Mouse (Mus musculus) naive thymus-derived CD4-positive, alpha-beta T cell, adult 2 months (primary cell): Measurements from ENCODE around the gene Rfx5.

Experiments
- DNase-seq: peaks from one replicate; pipeline ENCODE4 v3.0.0-alpha.2; 2011; ENCODE audit warnings: low read depth

Gene Rfx5

DNA sequence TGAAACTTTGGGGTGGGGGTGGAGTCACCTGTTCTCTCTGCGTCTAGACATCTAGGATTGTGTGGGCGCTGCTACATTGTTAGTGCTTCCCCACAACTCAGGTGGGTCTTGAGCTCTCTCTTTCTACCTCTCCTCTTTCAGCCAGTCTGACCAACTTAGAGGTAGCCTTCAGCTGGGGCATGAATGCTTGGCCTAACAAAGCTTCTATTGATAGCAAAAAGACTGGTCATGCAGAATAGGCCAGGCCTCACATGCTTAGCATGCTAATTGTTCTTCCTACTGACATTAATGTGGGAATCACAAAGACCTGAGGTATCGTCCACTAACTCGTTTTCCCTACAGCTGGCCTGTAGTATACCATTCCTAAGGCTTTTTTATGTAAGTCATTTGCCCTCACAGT lies 48.7 kb downstream of the Rfx5 start:
- DNase-seq: no peak

DNA sequence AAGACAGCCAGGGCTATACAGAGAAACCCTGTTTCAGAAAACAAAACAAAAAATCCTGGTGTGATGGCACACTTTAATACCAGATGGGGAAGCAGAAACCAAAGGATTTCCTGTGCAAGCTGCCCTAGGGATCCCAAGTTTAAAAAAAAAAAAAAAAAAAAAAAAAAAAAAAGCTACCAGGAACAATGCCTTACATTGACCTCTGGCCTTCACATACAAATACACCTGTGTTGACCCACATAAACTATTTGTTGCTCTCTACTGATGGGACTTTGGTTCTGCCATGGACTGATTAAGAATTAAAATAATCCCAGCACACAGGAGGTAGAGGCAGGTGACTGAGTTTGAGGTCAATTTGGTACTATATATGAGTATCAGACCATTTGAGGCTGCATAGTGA lies 49.4 kb downstream of the Rfx5 start:
- DNase-seq: no peak

DNA sequence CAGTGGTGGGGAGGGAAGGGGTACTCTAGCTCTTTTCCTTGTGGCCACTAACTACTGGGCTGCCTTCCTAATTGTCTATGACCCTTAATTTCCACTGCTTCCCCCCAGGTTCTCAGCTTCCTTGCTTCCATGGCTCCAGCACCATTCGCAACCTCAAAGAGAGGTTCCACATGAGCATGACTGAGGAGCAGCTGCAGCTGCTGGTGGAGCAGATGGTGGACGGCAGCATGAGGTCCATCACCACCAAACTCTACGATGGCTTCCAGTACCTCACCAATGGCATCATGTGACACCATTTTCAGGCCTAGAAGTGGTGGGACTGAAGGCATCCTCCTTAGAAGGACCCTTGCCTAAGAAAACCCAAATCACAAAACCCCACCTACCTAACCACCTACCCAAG lies 51.8 kb downstream of the Rfx5 start:
- DNase-seq: no peak

DNA sequence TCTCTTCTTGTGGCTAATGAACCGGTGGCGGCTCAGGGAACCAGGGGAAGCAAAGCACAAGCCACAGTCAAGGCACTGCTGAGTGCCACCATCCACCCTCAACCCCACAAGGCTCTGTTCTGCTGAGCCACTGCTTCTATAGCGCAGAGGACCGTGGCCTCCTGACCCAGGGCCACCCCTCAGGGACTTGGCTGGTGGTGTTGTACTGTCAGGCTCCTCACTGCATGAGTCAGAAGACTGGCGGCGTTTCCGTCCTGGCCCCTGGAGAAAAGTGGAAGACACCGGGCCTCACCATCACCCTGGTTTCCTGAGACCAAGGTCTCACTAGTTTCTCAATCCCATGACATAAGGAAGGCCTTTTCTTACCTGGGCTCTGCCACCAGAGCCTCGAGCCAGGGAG lies 53.8 kb downstream of the Rfx5 start:
- no peak for DNase-seq

DNA sequence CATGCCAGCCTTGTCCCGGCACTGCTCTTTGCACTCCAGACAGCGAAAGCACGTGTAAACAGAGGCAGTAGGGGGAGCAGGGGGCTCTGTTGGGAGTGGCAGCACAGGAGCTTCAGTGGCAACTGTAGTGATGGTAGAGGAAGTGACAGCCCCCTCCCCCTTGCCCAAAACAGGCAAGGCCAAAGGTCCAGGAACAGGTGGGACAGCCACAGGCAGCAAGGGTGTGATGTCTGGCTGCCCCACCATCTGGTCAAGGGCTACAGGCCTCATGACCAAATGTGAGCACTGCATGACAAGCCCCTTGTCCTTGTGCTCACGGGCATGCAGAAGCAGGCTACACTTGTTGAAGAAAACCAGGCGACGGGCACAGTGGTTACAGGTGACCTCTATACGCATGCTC lies 56.5 kb downstream of the Rfx5 start:
- DNase-seq: no peak
